Mouse (Mus musculus) CD4-positive helper T cell, adult 2 months (primary cell): ENCODE measurements around the gene Clrn3.
"Not testable (repeated sequence)": the region's sequence is repeated elsewhere in the genome, so short reads cannot be mapped to it uniquely, and the experiment has no call there.

Experiments used
- DNase-seq: peaks from one replicate; pipeline ENCODE4 v3.0.0-alpha.2; 2012; ENCODE audit warnings: low read depth, missing footprints, low spot score

Gene Clrn3

DNA sequence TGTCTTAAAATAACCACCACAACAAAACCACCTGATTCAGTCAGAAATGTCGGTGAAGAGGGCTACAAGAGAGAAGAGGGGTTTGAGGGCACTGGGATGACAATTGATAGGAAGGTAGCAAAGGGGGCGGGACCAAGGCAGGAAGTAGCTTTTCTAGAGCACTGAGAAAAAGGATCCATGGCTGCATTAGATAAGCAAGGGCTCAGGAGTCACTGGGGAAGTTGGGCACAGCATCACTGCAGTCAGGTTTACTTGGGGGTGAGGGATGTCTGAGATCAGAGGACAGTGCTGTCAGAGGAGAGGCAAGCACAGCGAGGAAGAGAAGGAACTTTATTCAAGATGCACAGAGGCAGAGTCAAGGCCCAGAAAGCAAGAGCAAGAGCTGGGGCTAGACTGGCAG is 7.5 kb upstream of the Clrn3 start:
- DNase-seq: no peak

GRCm38 (mm10) chr7:135534548-135535189 is 6.2 kb upstream of the Clrn3 start:
- no peak for DNase-seq

GRCm38 (mm10) chr7:135529068-135529467 is 614 bp upstream of the Clrn3 start:
- no peak for DNase-seq

- no peak for DNase-seq
Measured at GRCm38 (mm10) chr7:135527169-135527568, 1.3 kb downstream of the Clrn3 start.

DNA sequence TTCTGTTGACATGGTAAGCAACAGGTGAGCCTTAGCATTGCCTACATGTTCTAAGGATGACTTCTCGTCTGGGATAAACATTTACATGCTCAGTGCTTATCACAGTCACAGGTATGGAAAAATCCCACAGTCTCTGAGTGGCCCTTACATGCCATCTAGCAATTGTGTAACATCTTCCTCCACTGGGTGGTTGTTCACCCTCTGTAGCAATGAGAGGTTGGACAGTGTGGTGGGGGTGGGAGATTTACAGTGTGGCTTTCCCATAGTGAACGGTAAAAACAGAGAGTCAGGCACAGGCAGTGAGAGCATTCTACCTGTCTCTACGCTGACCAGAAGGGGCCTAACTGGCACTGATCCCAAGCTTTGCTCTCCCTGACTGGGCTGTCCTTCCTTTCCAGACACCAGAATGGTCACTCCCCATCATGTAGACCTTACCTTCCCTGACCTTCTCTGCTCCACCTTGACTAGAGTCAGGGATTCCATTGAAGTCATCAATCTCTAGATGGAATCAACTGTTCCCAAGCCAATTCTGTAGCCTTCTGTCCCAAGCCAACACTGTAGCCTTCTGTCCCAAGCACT is 1.8 kb downstream of the Clrn3 start:
- DNase-seq: no peak

DNA sequence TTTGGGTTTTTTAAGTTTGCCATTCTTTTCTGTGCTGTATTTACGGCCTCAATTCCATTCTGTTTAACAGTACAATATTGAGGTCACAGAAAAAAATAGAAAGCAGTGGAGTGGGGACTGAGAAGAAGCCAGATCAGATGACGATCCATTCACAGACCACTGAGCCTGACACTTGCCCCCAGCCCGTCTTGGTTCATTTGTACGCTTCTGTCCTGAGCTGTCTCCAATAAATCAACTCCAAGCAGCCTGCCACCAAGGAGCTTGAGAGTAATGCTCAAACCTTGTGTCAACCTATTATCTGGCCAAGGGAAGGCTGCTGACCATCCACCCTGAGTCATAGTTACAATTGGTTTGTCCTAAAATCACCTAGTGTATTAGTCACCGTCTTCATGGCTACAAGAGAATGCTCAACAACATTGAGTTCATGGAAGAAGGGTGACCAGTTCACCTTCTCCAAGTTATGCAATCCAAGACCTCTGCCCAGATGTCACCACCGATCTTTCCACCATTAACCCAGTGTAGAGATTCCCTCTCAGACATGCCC is 4.0 kb downstream of the Clrn3 start:
- DNase-seq: no peak

DNA sequence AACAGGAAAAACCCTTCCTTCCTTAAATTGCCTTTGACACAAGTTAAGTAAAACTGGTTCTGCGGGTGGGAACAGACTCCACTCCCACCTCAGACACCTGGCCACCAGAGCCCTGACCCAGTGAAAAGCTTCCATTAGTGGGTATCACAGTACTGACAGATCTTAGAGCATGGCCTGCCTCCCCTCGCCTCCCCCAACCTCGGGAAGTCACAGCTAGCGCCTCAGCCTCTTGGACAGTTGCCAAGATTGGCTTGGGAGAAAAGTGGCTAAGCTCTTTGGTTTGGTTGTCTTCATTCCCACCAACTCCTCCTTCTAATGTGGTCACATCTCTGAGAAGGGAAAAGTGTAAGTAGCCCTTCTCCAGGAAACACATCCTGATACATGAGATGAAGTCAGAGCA is 4.5 kb downstream of the Clrn3 start:
- DNase-seq: no peak

DNA sequence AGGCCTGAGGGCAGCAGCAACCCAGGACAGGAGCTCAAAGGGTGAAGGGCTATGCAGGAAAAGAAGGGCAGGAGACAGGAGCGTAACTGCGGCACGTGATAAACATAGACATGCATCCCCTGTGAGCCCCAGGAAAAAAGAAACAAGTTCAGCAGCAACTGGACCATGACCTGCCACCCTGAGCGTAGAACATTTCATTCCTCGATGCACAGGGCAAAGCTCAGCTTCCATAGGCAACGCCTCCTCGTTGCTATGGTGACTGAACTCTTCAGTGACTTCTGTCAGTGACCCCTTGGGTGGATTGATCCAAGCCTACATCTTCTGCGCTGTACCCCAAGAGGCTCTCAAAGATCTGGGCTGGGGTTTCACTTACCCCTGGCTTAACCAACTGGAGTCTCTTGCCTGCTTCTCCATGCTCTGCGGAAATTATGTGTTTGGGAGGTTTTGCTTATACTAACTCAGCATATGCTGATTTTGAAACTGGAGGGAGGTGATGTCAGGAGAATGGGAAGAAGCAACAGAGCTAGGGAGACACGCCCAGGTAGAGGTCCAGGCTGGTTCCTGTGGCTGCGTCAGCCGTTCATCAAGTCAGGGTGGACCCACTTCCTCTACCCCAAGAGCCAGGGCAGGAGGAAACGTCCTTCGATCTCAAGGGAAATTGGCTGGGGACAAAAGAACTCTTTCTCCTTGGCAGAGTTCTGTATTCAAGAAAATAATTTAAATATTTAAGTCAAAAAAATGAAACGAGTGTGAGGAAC is 6.5 kb downstream of the Clrn3 start:
- no peak for DNase-seq

DNA sequence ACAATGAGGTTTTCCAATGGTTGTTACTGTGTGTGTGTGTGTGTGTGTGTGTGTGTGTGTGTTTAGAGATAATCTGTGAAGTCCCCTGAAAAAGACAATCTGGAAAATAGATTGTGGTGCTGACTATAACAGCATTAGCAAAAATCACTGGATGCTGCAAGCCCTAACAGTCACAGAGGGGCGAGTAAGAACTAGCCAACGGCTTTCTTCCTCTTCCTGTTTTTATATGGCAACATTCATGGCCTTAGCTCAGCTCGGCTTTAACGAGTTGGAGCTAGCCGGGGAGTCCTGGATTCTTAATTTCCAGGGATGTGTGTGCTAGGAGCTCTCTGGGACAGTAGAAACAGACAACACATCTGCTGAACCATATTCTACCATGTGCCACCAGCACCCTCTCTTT is 8.2 kb downstream of the Clrn3 start:
- no peak for DNase-seq

DNA sequence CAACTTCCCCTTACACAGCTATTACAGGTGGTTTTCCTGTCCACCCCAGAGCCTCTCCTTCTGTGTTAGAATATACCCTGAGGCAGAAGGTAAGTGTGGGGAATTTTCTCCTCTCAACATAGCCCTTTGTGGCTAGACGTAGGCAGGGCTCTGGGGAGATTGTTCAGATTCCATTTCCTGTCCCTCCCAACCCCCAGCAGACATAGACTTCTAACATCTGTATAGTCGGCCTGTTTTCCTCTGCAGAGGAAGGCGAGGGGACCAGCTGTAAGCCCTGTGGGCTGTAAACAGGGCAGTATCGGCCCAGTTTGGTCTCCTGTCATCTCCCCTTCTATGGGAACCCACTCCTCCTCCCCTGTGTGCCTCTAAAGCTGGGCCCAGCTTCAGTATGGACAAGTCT is 11.3 kb downstream of the Clrn3 start:
- peak; percentile 39 for DNase-seq

DNA sequence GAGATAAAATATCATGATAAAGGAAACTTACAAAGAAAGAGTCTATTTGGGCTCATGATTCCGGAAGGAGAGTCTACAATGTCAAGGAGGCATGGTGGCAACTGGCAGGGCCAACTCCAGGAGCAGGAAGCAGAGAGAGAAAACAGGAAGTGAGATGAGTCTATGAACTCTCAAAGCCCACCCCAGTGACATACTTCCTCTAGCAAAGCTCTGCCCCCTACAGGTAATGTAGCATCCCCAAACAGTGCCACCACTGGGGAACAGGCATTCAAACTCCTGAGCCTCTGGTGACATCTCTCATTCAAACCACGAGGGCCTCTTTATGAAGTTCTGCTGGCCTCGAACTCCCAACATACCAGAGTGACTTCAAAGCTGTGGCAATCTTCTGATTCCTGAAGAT is 16.7 kb downstream of the Clrn3 start:
- no peak for DNase-seq

DNA sequence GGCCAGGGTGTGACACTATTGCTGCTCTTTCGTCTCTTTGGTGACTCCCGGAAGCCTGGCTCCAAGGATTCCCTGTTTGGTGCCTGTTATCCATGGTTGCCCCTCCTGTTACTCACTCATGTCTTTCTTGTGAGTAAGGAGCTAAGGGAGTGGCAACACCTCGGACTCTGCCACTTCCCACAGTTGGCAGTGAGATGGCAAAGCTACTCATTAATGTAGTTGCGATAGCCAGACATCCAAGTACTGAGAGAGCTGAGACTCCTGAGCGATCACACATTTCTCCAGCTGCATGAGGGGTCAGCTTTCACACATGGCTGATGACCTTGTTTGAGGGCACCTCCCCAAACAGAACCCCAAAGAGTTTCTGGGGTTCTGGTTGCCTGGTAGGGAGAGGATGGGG is 18.0 kb downstream of the Clrn3 start:
- DNase-seq: no peak

- DNase-seq: no peak
Measured at GRCm38 (mm10) chr7:135509272-135509671, 19.2 kb downstream of the Clrn3 start.

DNA sequence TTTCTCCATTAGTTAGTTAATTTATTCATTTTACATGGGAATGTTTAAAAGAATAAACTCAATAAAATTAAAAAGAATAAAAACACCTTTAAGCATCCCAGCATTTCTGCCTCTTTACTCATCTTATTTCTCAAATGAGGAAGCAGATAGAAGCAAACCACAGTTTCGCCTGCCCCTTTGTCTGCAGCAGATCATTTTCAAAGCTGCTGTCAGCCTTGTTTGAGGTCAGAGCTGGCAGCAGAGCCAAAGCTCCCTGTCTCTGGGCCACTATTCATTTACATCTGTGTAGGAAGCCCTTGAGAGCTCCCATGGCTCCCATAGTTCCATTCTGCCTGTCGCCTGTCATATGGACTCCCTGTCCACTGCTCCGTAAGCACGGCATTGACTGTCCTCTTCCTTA is 19.9 kb downstream of the Clrn3 start:
- DNase-seq: no peak

GRCm38 (mm10) chr7:135506506-135506905 is 21.9 kb downstream of the Clrn3 start:
- not testable (repeated sequence) for DNase-seq

GRCm38 (mm10) chr7:135499403-135499802 is 29.1 kb downstream of the Clrn3 start:
- DNase-seq: no peak

GRCm38 (mm10) chr7:135498565-135499186 is 29.8 kb downstream of the Clrn3 start:
- DNase-seq: no peak

DNA sequence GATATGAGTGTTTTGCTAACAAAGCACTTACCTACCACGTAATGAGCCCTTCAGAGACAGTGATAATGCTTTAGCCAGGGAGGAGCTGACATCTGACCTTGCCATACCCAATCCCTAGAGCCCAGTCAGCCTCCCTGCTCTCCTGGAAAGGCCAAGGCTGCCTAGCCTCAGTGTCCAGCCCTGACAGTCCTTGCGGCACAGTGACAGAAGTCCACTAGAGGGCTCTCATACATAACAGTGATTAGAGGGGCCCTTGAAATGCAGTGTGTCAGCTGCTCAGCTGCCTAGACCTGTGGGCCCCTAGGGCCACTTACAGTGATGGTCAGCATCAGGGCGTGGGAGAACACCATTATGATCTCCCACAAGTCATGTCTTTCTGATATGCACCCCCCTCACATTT is 33.2 kb downstream of the Clrn3 start:
- no peak for DNase-seq

DNA sequence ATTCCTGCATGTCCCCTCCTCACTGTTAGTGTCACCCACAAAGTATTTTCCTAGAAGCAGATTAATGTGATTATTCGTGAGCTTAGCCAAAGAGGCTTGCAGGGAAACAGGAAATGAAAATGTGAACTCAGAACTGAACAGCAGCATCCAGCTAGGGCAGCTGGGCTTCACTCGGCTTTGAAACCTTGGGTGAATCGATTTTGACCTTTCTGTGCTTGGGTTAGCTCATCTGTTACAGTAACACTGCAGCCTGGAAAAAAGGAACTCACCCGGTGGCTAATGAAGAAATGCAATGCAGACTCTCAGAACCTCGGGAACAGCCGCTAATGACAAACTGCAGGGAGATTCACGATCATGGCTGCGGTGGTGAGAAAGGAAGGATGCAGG is 38.0 kb downstream of the Clrn3 start:
- DNase-seq: no peak

GRCm38 (mm10) chr7:135489724-135490499 is 38.5 kb downstream of the Clrn3 start:
- DNase-seq: no peak

- peak; percentile 17 for DNase-seq
Measured at GRCm38 (mm10) chr7:135488214-135488810, 40.1 kb downstream of the Clrn3 start.
